Mouse (Mus musculus) hindbrain, embryonic 11.5 days (tissue): ENCODE results near the gene Zdhhc6. TPM values are rescaled to one million over a fixed set of nuclear protein-coding genes. Genes with fewer than 3 reads are reported as not detected.

Experiments used
- ATAC-seq: fragments of 200-750 bp; cut with Nextera tagmentation; 2 replicates; pipeline ENCODE4 v1.8.0; 2017; ENCODE audit warnings: mild to moderate bottlenecking, moderate TSS enrichment, moderate library complexity; ENCODE audit not compliant: low FRiP score
- DNase-seq: peaks from one replicate; pipeline ENCODE4 v3.0.0-alpha.2; 2015; ENCODE audit warnings: low spot score
- H3K27ac ChIP-seq: fragments of 300-500 bp; sonication (generic); 2 replicates; pipeline ENCODE4 v1.5.1; 2014; ENCODE audit warnings: mild to moderate bottlenecking, low read depth, low read length
- H3K27me3 ChIP-seq: fragments of 300-500 bp; sonication (generic); 2 replicates; pipeline ENCODE4 v1.6.1; 2014; ENCODE audit warnings: mild to moderate bottlenecking, low read length, moderate library complexity, mixed read lengths; ENCODE audit not compliant: control insufficient read depth, insufficient read depth
- H3K36me3 ChIP-seq: fragments of 300-500 bp; sonication (generic); 2 replicates; pipeline ENCODE4 v1.6.1; 2014; ENCODE audit warnings: mild to moderate bottlenecking, low read length, moderate library complexity, mixed read lengths; ENCODE audit not compliant: control insufficient read depth, insufficient read depth
- H3K4me1 ChIP-seq: fragments of 300-500 bp; sonication (generic); replicated peaks from 2 replicates; pipeline ENCODE4 v1.6.1; 2014; ENCODE audit warnings: low read length, mixed read lengths; ENCODE audit not compliant: control insufficient read depth, insufficient read depth
- H3K4me2 ChIP-seq: fragments of 300-500 bp; sonication (generic); replicated peaks from 2 replicates; pipeline ENCODE4 v1.6.1; 2014; ENCODE audit warnings: mild to moderate bottlenecking, low read depth, low read length
- H3K4me3 ChIP-seq: fragments of 300-500 bp; sonication (generic); 2 replicates; pipeline ENCODE4 v1.5.1; 2014; ENCODE audit warnings: low read depth, low read length
- H3K9ac ChIP-seq: fragments of 300-500 bp; sonication (generic); 2 replicates; pipeline ENCODE4 v1.6.1; 2014; ENCODE audit warnings: low read depth, low read length
- H3K9me3 ChIP-seq: fragments of 300-500 bp; sonication (generic); 2 replicates; pipeline ENCODE4 v1.6.1; 2016; ENCODE audit warnings: low read length; ENCODE audit not compliant: control insufficient read depth
- WGBS: fragments of 180-500 bp; shearing (Covaris S2); extraction: QIAGEN DNeasy Blood & Tissue Kit; methylation state at CpG from one replicate; pipeline ENCODE4 v1.1.7; 2014; 5-methylcytosine and 5-hydroxymethylcytosine counted together
- polyA plus RNA-seq: library from polyadenylated mRNA; unstranded; fragments of >200 nt; fragmentation: Nextera tagmentation; extraction: Ambion mirVana; gene quantifications from 2 replicates; pipeline ENCODE4 v1.2.1, GENCODE M21; 2014

The Zdhhc6 gene
- polyA plus RNA-seq, 1 experiment from 2014 or later, result 106 TPM

GRCm38 (mm10) chr19:55247991-55248520, 67.8 kb downstream of the Zdhhc6 start:
- WGBS, result 81% methylated on average over 9 of the region's 9 CpGs
- H3K9ac ChIP-seq, result no peak overlapping the region

GRCm38 (mm10) chr19:55247563-55247962, 68.3 kb downstream of the Zdhhc6 start:
- DNase-seq, result no peak
- H3K9me3 ChIP-seq, result no peaks in the 10 kb centered on the region
- H3K4me1 ChIP-seq, result no peaks in the 10 kb centered on the region
- H3K36me3 ChIP-seq, result no peaks in the 10 kb centered on the region
- H3K27me3 ChIP-seq, result no peaks in the 10 kb centered on the region
- no peak overlapping the region for H3K4me2 ChIP-seq
- WGBS, result 85% methylated on average over 5 of the region's 5 CpGs
- ATAC-seq, result no peak
- no peak overlapping the region for H3K27ac ChIP-seq
- H3K9ac ChIP-seq, result no peak overlapping the region
- H3K4me3 ChIP-seq, result no peak overlapping the region

More at GRCm38 (mm10) chr19:55247991-55248520, 67.8 kb downstream of the Zdhhc6 start:
- H3K27me3 ChIP-seq, result no peaks in the 10 kb centered on the region
- H3K4me2 ChIP-seq, result no peak overlapping the region
- H3K4me1 ChIP-seq, result no peaks in the 10 kb centered on the region
- DNase-seq (no peak), ATAC-seq (no peak)
- no peaks in the 10 kb centered on the region for H3K9me3 ChIP-seq
- H3K36me3 ChIP-seq, result no peaks in the 10 kb centered on the region
- no peak overlapping the region for H3K27ac ChIP-seq
- no peak overlapping the region for H3K4me3 ChIP-seq

- peak; percentile 5 for DNase-seq
- Histone ChIP-seq H3K27me3 (no peaks in the 10 kb centered on the region), H3K4me2 (no peak overlapping the region), H3K36me3 (no peaks in the 10 kb centered on the region), H3K4me3 (no peak overlapping the region), H3K9ac (no peak overlapping the region), H3K9me3 (no peaks in the 10 kb centered on the region), H3K4me1 (no peaks in the 10 kb centered on the region), H3K27ac (no peak overlapping the region)
- ATAC-seq, result no peak
- 32% methylated on average over 7 of the region's 7 CpGs for WGBS
Observed at GRCm38 (mm10) chr19:55244791-55245231, 71.0 kb downstream of the Zdhhc6 start.

- ATAC-seq, result no peak
Observed at GRCm38 (mm10) chr19:55241186-55241645, 74.6 kb downstream of the Zdhhc6 start, which contains the start of gene Gucy2g. Gene Gucy2g, minus strand, starts transcription at chr19:55241236.

GRCm38 (mm10) chr19:55239766-55240426, 75.9 kb downstream of the Zdhhc6 start:
- Histone ChIP-seq H3K4me1 (no peaks in the 10 kb centered on the region), H3K27me3 (no peaks in the 10 kb centered on the region), H3K27ac (no peak overlapping the region), H3K4me2 (no peak overlapping the region), H3K4me3 (no peak overlapping the region), H3K9ac (no peak overlapping the region), H3K9me3 (no peaks in the 10 kb centered on the region), H3K36me3 (no peaks in the 10 kb centered on the region)
- WGBS, result 81% methylated on average over 6 of the region's 6 CpGs
- DNase-seq, result no peak
- ATAC-seq, result no peak

More at GRCm38 (mm10) chr19:55241186-55241645, 74.6 kb downstream of the Zdhhc6 start, which contains the start of gene Gucy2g:
- WGBS, result 74% methylated on average over 6 of the region's 6 CpGs
- H3K36me3 ChIP-seq, result no peaks in the 10 kb centered on the region
- H3K27me3 ChIP-seq, result no peaks in the 10 kb centered on the region
- H3K27ac ChIP-seq, result no peak within 1 kb of the TSS
- no peak for DNase-seq
- no peak within 1 kb of the TSS for H3K9ac ChIP-seq
- H3K4me3 ChIP-seq, result no peak within 1 kb of the TSS
- no peak within 1 kb of the TSS for H3K4me2 ChIP-seq
- no peaks in the 10 kb centered on the region for H3K4me1 ChIP-seq
- no peaks in the 10 kb centered on the region for H3K9me3 ChIP-seq

GRCm38 (mm10) chr19:55236564-55236963, 79.3 kb downstream of the Zdhhc6 start:
- Histone ChIP-seq H3K4me3 (no peak overlapping the region), H3K9ac (no peak overlapping the region), H3K4me2 (no peak overlapping the region), H3K9me3 (no peaks in the 10 kb centered on the region), H3K27ac (no peak overlapping the region), H3K4me1 (no peaks in the 10 kb centered on the region), H3K36me3 (no peaks in the 10 kb centered on the region), H3K27me3 (no peaks in the 10 kb centered on the region)
- no peak for ATAC-seq
- 82% methylated on average over 5 of the region's 5 CpGs for WGBS
- DNase-seq, result no peak

GRCm38 (mm10) chr19:55236026-55236425, 79.8 kb downstream of the Zdhhc6 start:
- ATAC-seq, result no peak
- WGBS, result 60% methylated on average over 2 of the region's 2 CpGs

GRCm38 (mm10) chr19:55232136-55232535, 83.7 kb downstream of the Zdhhc6 start:
- no peak overlapping the region for H3K4me2 ChIP-seq
- WGBS, result 53% methylated on average over 8 of the region's 8 CpGs
- H3K4me1 ChIP-seq, result no peaks in the 10 kb centered on the region
- H3K27me3 ChIP-seq, result no peaks in the 10 kb centered on the region
- DNase-seq (no peak), ATAC-seq (no peak)
- H3K9ac ChIP-seq, result no peak overlapping the region
- H3K4me3 ChIP-seq, result no peak overlapping the region
- no peaks in the 10 kb centered on the region for H3K9me3 ChIP-seq
- H3K27ac ChIP-seq, result no peak overlapping the region
- H3K36me3 ChIP-seq, result no peaks in the 10 kb centered on the region

More at GRCm38 (mm10) chr19:55236026-55236425, 79.8 kb downstream of the Zdhhc6 start:
- Histone ChIP-seq H3K4me3 (no peak overlapping the region), H3K9ac (no peak overlapping the region), H3K27ac (no peak overlapping the region), H3K27me3 (no peaks in the 10 kb centered on the region), H3K36me3 (no peaks in the 10 kb centered on the region), H3K4me2 (no peak overlapping the region), H3K4me1 (no peaks in the 10 kb centered on the region), H3K9me3 (no peaks in the 10 kb centered on the region)
- no peak for DNase-seq

GRCm38 (mm10) chr19:55231081-55231480, 84.8 kb downstream of the Zdhhc6 start:
- Histone ChIP-seq H3K4me1 (no peaks in the 10 kb centered on the region), H3K27me3 (no peaks in the 10 kb centered on the region), H3K36me3 (no peaks in the 10 kb centered on the region), H3K4me3 (no peak overlapping the region), H3K4me2 (no peak overlapping the region), H3K27ac (no peak overlapping the region), H3K9me3 (no peaks in the 10 kb centered on the region), H3K9ac (no peak overlapping the region)
- WGBS, result 88% methylated on average over 10 of the region's 10 CpGs
- DNase-seq, result no peak
- ATAC-seq, result no peak
